Comparison of ENCODE assay signal across 17 mouse cellular contexts in genomic region chr3:83053126-83053525, GRCm38 (mm10). TPM values are rescaled to one million over a fixed set of nuclear protein-coding genes. Genes with fewer than 3 reads are reported as not detected.
DNase-seq lines count a peak whose midpoint lies in the region; ATAC-seq and TF ChIP-seq lines count a peak whose summit lies in the region.
"Had no signal": no experiment of that assay in that cellular context is flagged by ENCODE, and none has a peak within 500 bp of the region (broad histone marks: within the 10 kb centered on the region; RNA-seq: fewer than 3 reads in every experiment).

No protein-coding gene starts in this region.

- H3K27ac ChIP-seq in heart, embryonic 10.5 days: no peak overlapping the region
- peak overlapping the region; percentile 86 for H3K27ac ChIP-seq in liver, postnatal 0 days (ENCODE audit: low read depth)
- H3K27ac ChIP-seq: embryonic facial prominence, embryonic 15.5 days; forebrain, embryonic 15.5 days; heart, adult 2 months; hindbrain, embryonic 10.5 days; hindbrain, embryonic 15.5 days had no signal

- no peaks in the 10 kb centered on the region for H3K27me3 ChIP-seq in heart, embryonic 10.5 days (ENCODE audit: insufficient read depth, poor library complexity, severe bottlenecking)
- H3K27me3 ChIP-seq in G1E (ENCODE audit: insufficient read depth, low read length): no peaks in the 10 kb centered on the region
- H3K27me3 ChIP-seq in liver, postnatal 0 days (ENCODE audit: insufficient read depth, low read length): no peaks in the 10 kb centered on the region
- H3K27me3 ChIP-seq: CH12.LX; embryonic facial prominence, embryonic 15.5 days; forebrain, embryonic 15.5 days; heart, embryonic 12.5 days; hindbrain, embryonic 15.5 days had no signal

- no peak overlapping the region for H3K4me2 ChIP-seq in liver, postnatal 0 days (ENCODE audit: low read depth, low read length)
- H3K4me2 ChIP-seq: embryonic facial prominence, embryonic 15.5 days; forebrain, embryonic 15.5 days; hindbrain, embryonic 15.5 days had no signal

- H3K9ac ChIP-seq in liver, postnatal 0 days (replicated peaks): 0 out of 2 replicates have a peak overlapping the region, but pooled peaks have one; percentile 19
- H3K9ac ChIP-seq: embryonic facial prominence, embryonic 15.5 days; forebrain, embryonic 15.5 days; heart, embryonic 12.5 days; hindbrain, embryonic 15.5 days had no signal

- no peak for TF ChIP-seq CTCF in G1E (IDR thresholded peaks at IDR 0.05; ENCODE audit: low read depth, low read length)
- no peak for TF ChIP-seq CTCF in liver, postnatal 0 days (IDR thresholded peaks at IDR 0.05; ENCODE audit: low read depth)

- H3K4me3 ChIP-seq in heart, embryonic 10.5 days: no peak overlapping the region
- peak overlapping the region; percentile 32; the same call in 1 of the 2 replicates for H3K4me3 ChIP-seq in G1E (ENCODE audit: low read depth, low read length)
- H3K4me3 ChIP-seq in liver, postnatal 0 days (ENCODE audit: low read depth, low read length): no peak overlapping the region
- H3K4me3 ChIP-seq: embryonic facial prominence, embryonic 15.5 days; forebrain, embryonic 15.5 days; heart, adult 2 months; heart, embryonic 12.5 days; hindbrain, embryonic 10.5 days; hindbrain, embryonic 15.5 days had no signal

- ATAC-seq in G1E (ENCODE audit: extremely low read depth, insufficient number of reproducible peaks, low FRiP score, poor library complexity, severe bottlenecking): peak; percentile 43
- ATAC-seq in liver, postnatal 0 days: no peak
- no peak for ATAC-seq in erythroblast, adult 5-6 weeks (replicated peaks; ENCODE audit: low FRiP score, poor library complexity, severe bottlenecking)
- ATAC-seq: forebrain, embryonic 15.5 days; inflammation-experienced regulatory T-cells, adult 6 months had no signal

- WGBS in heart, embryonic 10.5 days: 76% methylated on average over 7 of the region's 7 CpGs
- WGBS in liver, postnatal 0 days (ENCODE audit: insufficient replicate concordance): 63% methylated on average over 7 of the region's 7 CpGs

- H3K9me3 ChIP-seq in heart, embryonic 10.5 days: no peaks in the 10 kb centered on the region
- no peaks in the 10 kb centered on the region for H3K9me3 ChIP-seq in G1E (replicated peaks)
- no peaks in the 10 kb centered on the region for H3K9me3 ChIP-seq in liver, postnatal 0 days (ENCODE audit: low read length)
- H3K9me3 ChIP-seq: embryonic facial prominence, embryonic 15.5 days; forebrain, embryonic 15.5 days; heart, embryonic 12.5 days; hindbrain, embryonic 10.5 days; hindbrain, embryonic 15.5 days had no signal

- peaks cover 9% of the 10 kb centered on the region; the same call in 1 of the 2 replicates for H3K4me1 ChIP-seq in heart, embryonic 10.5 days
- H3K4me1 ChIP-seq in G1E (ENCODE audit: insufficient read depth, low read depth, low read length): peaks cover 50% of the 10 kb centered on the region
- H3K4me1 ChIP-seq in liver, postnatal 0 days (ENCODE audit: insufficient read depth): peaks cover 9% of the 10 kb centered on the region

- peaks cover 12% of the 10 kb centered on the region for H3K36me3 ChIP-seq in heart, embryonic 10.5 days
- H3K36me3 ChIP-seq in G1E (replicated peaks): peaks cover 14% of the 10 kb centered on the region
- peaks cover 10% of the 10 kb centered on the region; the same call in 1 of the 2 replicates for H3K36me3 ChIP-seq in liver, postnatal 0 days (replicated peaks; ENCODE audit: insufficient read depth, low read length)
- H3K36me3 ChIP-seq: embryonic facial prominence, embryonic 15.5 days had no signal

- DNase-seq in heart, adult 11 months: peak; percentile 75
- no peak for DNase-seq in heart, embryonic 10.5 days (ENCODE audit: low spot score)
- peak; percentile 13 for DNase-seq in G1E (ENCODE audit: low spot score)
- DNase-seq in induced T-regulatory cell, adult 2 months (ENCODE audit: low read depth): peak; percentile 8
- DNase-seq in liver, postnatal 0 days: no peak
- no peak for DNase-seq in left cerebral cortex, adult 18-20 months (ENCODE audit: low spot score in 2 of 2)

- no peak for TF ChIP-seq EP300 in liver, postnatal 0 days (IDR thresholded peaks at IDR 0.05; ENCODE audit: low read depth)

RNA-seq across cellular contexts. Expression of gene Plrg1, which starts 2.2 kb away (rescaled TPM):
- polyA plus RNA-seq in heart, embryonic 10.5 days (2016; fragmentation: Nextera tagmentation; extraction: Ambion mirVana): 78.3 and 101 TPM in 2 replicates
- total RNA-seq in G1E (2014; fragmentation: Nextera tagmentation) (83.2 and 99.5 TPM in 2 replicates), G1E (2017) (121 and 122 TPM in 2 replicates)
- polyA plus RNA-seq in G1E (2012): 6.6 and 6.7 TPM in 2 replicates
- 29.6 and 29.9 TPM in 2 replicates for polyA plus RNA-seq in liver, postnatal 0 days (2015; fragmentation: Nextera tagmentation; extraction: Ambion mirVana)
- 10 to 100 TPM; 43.5 to 45.6 TPM for total RNA-seq in left cerebral cortex, adult 18-20 months (2021)
- total RNA-seq in erythroblast, adult 5-6 weeks (2015; ENCODE audit: low replicate concordance): 18.3 and 23.6 TPM in 2 replicates
- 23.4 and 23.8 TPM in 2 replicates for total RNA-seq in erythroblast, adult 5-6 weeks (2017; ENCODE audit: low replicate concordance)

RNA-seq across cellular contexts. Expression of gene Fgb, which starts 3.5 kb away (rescaled TPM):
- polyA plus RNA-seq in heart, embryonic 10.5 days (2016; fragmentation: Nextera tagmentation; extraction: Ambion mirVana): 1.5 and 43.0 TPM in 2 replicates
- total RNA-seq in G1E (2014; fragmentation: Nextera tagmentation) (not detected in 2 replicates), G1E (2017) (0.06 and 0.11 TPM in 2 replicates)
- not detected in 2 replicates for polyA plus RNA-seq in G1E (2012)
- polyA plus RNA-seq in liver, postnatal 0 days (2015; fragmentation: Nextera tagmentation; extraction: Ambion mirVana): 2,723 and 3,190 TPM in 2 replicates
- total RNA-seq in left cerebral cortex, adult 18-20 months (2021): not detected
- not detected in 2 replicates for total RNA-seq in erythroblast, adult 5-6 weeks (2015; ENCODE audit: low replicate concordance)
- total RNA-seq in erythroblast, adult 5-6 weeks (2017; ENCODE audit: low replicate concordance): not detected in 2 replicates
- total RNA-seq: CH12.LX; heart, adult 2 months; heart, postnatal 25 days had no signal
- polyA plus RNA-seq: forebrain, embryonic 11.5 days; forebrain, embryonic 15.5 days; heart, adult 2 months; hindbrain, embryonic 10.5 days; inflammation-experienced regulatory T-cells, adult 6 months had no signal

RNA-seq across cellular contexts. Expression of gene Fga, which starts 27.2 kb away (rescaled TPM):
- polyA plus RNA-seq in heart, embryonic 10.5 days (2016; fragmentation: Nextera tagmentation; extraction: Ambion mirVana): 0.78 and 22.1 TPM in 2 replicates
- total RNA-seq in G1E (2014; fragmentation: Nextera tagmentation) (not detected in 2 replicates), G1E (2017) (0.05 and 0.17 TPM in 2 replicates)
- polyA plus RNA-seq in G1E (2012): not detected in 2 replicates
- 4,366 and 4,944 TPM in 2 replicates for polyA plus RNA-seq in liver, postnatal 0 days (2015; fragmentation: Nextera tagmentation; extraction: Ambion mirVana)
- total RNA-seq in left cerebral cortex, adult 18-20 months (2021): not detected
- total RNA-seq in erythroblast, adult 5-6 weeks (2015; ENCODE audit: low replicate concordance): not detected in 2 replicates
- total RNA-seq in erythroblast, adult 5-6 weeks (2017; ENCODE audit: low replicate concordance): not detected in 2 replicates
- total RNA-seq: CH12.LX; heart, adult 2 months; heart, postnatal 25 days had no signal
- polyA plus RNA-seq: forebrain, embryonic 11.5 days; forebrain, embryonic 15.5 days; heart, adult 2 months; hindbrain, embryonic 10.5 days; inflammation-experienced regulatory T-cells, adult 6 months had no signal

RNA-seq across cellular contexts. Expression of gene Fgg, which starts 45.6 kb away (rescaled TPM):
- polyA plus RNA-seq in heart, embryonic 10.5 days (2016; fragmentation: Nextera tagmentation; extraction: Ambion mirVana): 0.70 and 40.7 TPM in 2 replicates
- total RNA-seq in G1E (2014; fragmentation: Nextera tagmentation) (not detected in 2 replicates), G1E (2017) (0.06 and 0.11 TPM in 2 replicates)
- not detected in 2 replicates for polyA plus RNA-seq in G1E (2012)
- polyA plus RNA-seq in liver, postnatal 0 days (2015; fragmentation: Nextera tagmentation; extraction: Ambion mirVana): 4,762 and 5,621 TPM in 2 replicates
- total RNA-seq in left cerebral cortex, adult 18-20 months (2021): not detected
- total RNA-seq in erythroblast, adult 5-6 weeks (2015; ENCODE audit: low replicate concordance): not detected in 2 replicates
- total RNA-seq in erythroblast, adult 5-6 weeks (2017; ENCODE audit: low replicate concordance): not detected in 2 replicates
- total RNA-seq: CH12.LX; heart, adult 2 months; heart, postnatal 25 days had no signal
- polyA plus RNA-seq: embryonic facial prominence, embryonic 15.5 days; forebrain, embryonic 11.5 days; forebrain, embryonic 15.5 days; hindbrain, embryonic 10.5 days; inflammation-experienced regulatory T-cells, adult 6 months had no signal

Comparison
In these comparisons a context has a peak if more than half of its experiments do, and no peak if none do; other contexts are left out.
1. DNase-seq: peak in heart, adult 11 months (single experiment), G1E (single experiment) and induced T-regulatory cell, adult 2 months (single experiment); none in heart, embryonic 10.5 days (single experiment), liver, postnatal 0 days (single experiment) and left cerebral cortex, adult 18-20 months (0 of 2).